Mouse (Mus musculus): Measurements from ENCODE around the gene Unc119b. TPM values are rescaled to one million over a fixed set of nuclear protein-coding genes. Genes with fewer than 3 reads are reported as not detected.

The Unc119b gene
- total RNA-seq (2014; fragmentation: Nextera tagmentation) (12.2 and 12.5 TPM in 2 replicates), total RNA-seq (2017) (14.3 and 16.0 TPM in 2 replicates), polyA plus RNA-seq (2012) (32.8 and 32.9 TPM in 2 replicates)

DNA sequence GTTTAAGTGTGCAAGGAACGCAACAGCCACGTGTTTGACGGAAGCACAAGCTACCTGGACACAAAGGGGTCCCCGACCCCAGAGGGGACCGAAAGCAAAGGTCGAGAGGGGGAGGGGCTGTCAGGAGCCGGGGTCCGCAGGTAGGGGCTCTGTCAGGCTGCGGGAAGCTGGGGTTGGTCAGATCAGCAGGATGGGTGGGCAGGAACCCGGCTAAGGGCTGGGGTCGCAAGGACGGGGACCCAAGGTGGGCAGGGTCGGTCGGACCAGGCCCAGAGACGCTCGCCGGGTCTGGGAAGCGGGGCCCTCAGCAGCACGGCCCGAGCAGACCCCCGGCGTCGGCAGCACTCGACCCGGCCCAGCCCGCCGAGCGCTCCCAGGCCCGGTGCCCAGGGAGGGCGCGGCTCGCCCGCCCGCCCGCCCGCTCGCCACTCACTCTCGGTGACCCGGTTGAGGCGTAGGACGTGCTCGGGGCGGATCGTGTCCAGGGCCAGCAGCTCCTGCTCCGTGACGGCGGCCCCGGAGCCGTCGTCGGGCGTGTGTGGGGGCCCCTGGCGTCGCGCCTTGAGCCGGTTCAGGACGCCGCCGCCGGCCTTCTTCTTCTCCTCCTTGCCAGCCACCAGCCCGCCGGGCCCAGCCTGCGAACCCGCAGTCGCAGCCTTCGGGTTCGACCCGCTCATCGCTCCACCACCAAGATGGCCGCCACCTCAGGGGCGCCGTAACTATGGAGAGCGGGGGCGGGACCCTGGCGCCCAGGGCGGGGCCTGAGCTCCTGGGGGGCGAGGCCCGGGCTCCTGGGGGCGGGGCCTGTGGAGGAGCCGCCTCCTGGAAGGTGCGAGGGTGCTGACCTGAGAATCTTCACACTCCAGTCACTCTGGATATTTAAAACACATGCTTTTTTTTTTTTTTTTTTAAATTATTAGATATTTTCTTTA lies at the start of gene Unc119b:
Gene Unc119b (minus strand): TSS at position 742 of the 932 bp plus-strand sequence.
- Histone ChIP-seq H3K27me3 (ENCODE audit: insufficient read depth, low read length) (peaks cover 19% of the 10 kb centered on the region), H3K4me3 (ENCODE audit: low read depth, low read length) (peak within 1 kb of the TSS; percentile 84), H3K9me3 (replicated peaks) (no peaks in the 10 kb centered on the region), H3K4me1 (ENCODE audit: insufficient read depth, low read depth, low read length) (peaks cover 22% of the 10 kb centered on the region), H3K36me3 (replicated peaks) (peaks cover 36% of the 10 kb centered on the region)
- TF ChIP-seq GATA2 (IDR thresholded peaks at IDR 0.05; ENCODE audit: borderline replicate concordance, low read depth, low read length) = no peak
- TF ChIP-seq GATA1 (IDR thresholded peaks at IDR 0.05; ENCODE audit: borderline replicate concordance, low read length) = no peak
- TF ChIP-seq POLR2AphosphoS5 (IDR thresholded peaks at IDR 0.05; ENCODE audit: insufficient replicate concordance, low read depth, low read length) = no peak
- no peak for TF ChIP-seq TAL1 (conservative IDR thresholded peaks at IDR 0.05; ENCODE audit: low read depth, low read length)
- TF ChIP-seq CTCF (IDR thresholded peaks at IDR 0.05; ENCODE audit: low read depth, low read length) = no peak
- ATAC-seq (ENCODE audit: extremely low read depth, insufficient number of reproducible peaks, low FRiP score, poor library complexity, severe bottlenecking) = peak; percentile 76
- DNase-seq (ENCODE audit: low spot score) = peak; percentile 90

DNA sequence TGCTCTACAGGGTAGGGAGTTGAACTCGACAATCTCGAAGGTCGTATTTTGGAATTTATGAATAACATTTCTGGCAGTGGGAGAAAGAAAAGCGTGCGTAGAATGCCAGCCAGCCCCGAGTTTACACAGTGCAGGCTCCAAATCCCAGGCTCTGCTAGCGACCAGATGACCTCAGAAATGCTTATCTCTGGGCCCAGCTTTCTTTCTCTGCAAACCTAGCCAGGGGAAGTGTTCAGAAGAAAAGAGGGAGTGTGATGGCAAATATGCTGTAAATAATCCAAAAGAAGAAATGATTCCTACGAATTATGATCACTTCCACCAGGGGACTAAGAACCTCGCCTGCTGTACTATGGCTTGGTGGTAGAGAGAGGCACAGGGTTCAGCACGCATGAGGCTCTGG lies 48.7 kb upstream of the Unc119b start:
- no peak for ATAC-seq (ENCODE audit: extremely low read depth, insufficient number of reproducible peaks, low FRiP score, poor library complexity, severe bottlenecking)
- peaks cover 53% of the 10 kb centered on the region for H3K27me3 ChIP-seq (ENCODE audit: insufficient read depth, low read length)
- no peaks in the 10 kb centered on the region for H3K36me3 ChIP-seq (replicated peaks)
- peaks cover 23% of the 10 kb centered on the region for H3K4me1 ChIP-seq (ENCODE audit: insufficient read depth, low read depth, low read length)
- TF ChIP-seq GATA1 (IDR thresholded peaks at IDR 0.05; ENCODE audit: borderline replicate concordance, low read length) = no peak
- no peak for TF ChIP-seq TAL1 (conservative IDR thresholded peaks at IDR 0.05; ENCODE audit: low read depth, low read length)
- TF ChIP-seq CTCF (IDR thresholded peaks at IDR 0.05; ENCODE audit: low read depth, low read length) = no peak
- no peak for TF ChIP-seq GATA2 (IDR thresholded peaks at IDR 0.05; ENCODE audit: borderline replicate concordance, low read depth, low read length)
- no peak for TF ChIP-seq POLR2AphosphoS5 (IDR thresholded peaks at IDR 0.05; ENCODE audit: insufficient replicate concordance, low read depth, low read length)
- no peak for DNase-seq (ENCODE audit: low spot score)
- H3K9me3 ChIP-seq (replicated peaks) = no peaks in the 10 kb centered on the region
- H3K4me3 ChIP-seq (ENCODE audit: low read depth, low read length) = no peak overlapping the region

GRCm38 (mm10) chr5:115182925-115183324 lies 48.1 kb upstream of the Unc119b start:
- Histone ChIP-seq H3K4me3 (ENCODE audit: low read depth, low read length) (no peak overlapping the region), H3K9me3 (replicated peaks) (no peaks in the 10 kb centered on the region), H3K27me3 (ENCODE audit: insufficient read depth, low read length) (peaks cover 58% of the 10 kb centered on the region), H3K4me1 (ENCODE audit: insufficient read depth, low read depth, low read length) (peaks cover 23% of the 10 kb centered on the region), H3K36me3 (replicated peaks) (no peaks in the 10 kb centered on the region)
- no peak for DNase-seq (ENCODE audit: low spot score)
- TF ChIP-seq CTCF (IDR thresholded peaks at IDR 0.05; ENCODE audit: low read depth, low read length) (no peak), GATA2 (IDR thresholded peaks at IDR 0.05; ENCODE audit: borderline replicate concordance, low read depth, low read length) (no peak), TAL1 (conservative IDR thresholded peaks at IDR 0.05; ENCODE audit: low read depth, low read length) (no peak), POLR2AphosphoS5 (IDR thresholded peaks at IDR 0.05; ENCODE audit: insufficient replicate concordance, low read depth, low read length) (no peak), GATA1 (IDR thresholded peaks at IDR 0.05; ENCODE audit: borderline replicate concordance, low read length) (no peak)
- no peak for ATAC-seq (ENCODE audit: extremely low read depth, insufficient number of reproducible peaks, low FRiP score, poor library complexity, severe bottlenecking)

GRCm38 (mm10) chr5:115181248-115181940 lies 46.6 kb upstream of the Unc119b start:
- ATAC-seq (ENCODE audit: extremely low read depth, insufficient number of reproducible peaks, low FRiP score, poor library complexity, severe bottlenecking) (no peak), DNase-seq (ENCODE audit: low spot score) (no peak)
- H3K27me3 ChIP-seq (ENCODE audit: insufficient read depth, low read length) = peaks cover 63% of the 10 kb centered on the region

GRCm38 (mm10) chr5:115179596-115179995 lies 44.8 kb upstream of the Unc119b start:
- Histone ChIP-seq H3K4me3 (ENCODE audit: low read depth, low read length) (no peak overlapping the region), H3K9me3 (replicated peaks) (no peaks in the 10 kb centered on the region), H3K27me3 (ENCODE audit: insufficient read depth, low read length) (peaks cover 66% of the 10 kb centered on the region), H3K4me1 (ENCODE audit: insufficient read depth, low read depth, low read length) (peaks cover 12% of the 10 kb centered on the region), H3K36me3 (replicated peaks) (no peaks in the 10 kb centered on the region)
- DNase-seq (ENCODE audit: low spot score) (no peak), ATAC-seq (ENCODE audit: extremely low read depth, insufficient number of reproducible peaks, low FRiP score, poor library complexity, severe bottlenecking) (no peak)
- TF ChIP-seq TAL1 (conservative IDR thresholded peaks at IDR 0.05; ENCODE audit: low read depth, low read length) (no peak), GATA2 (IDR thresholded peaks at IDR 0.05; ENCODE audit: borderline replicate concordance, low read depth, low read length) (no peak), CTCF (IDR thresholded peaks at IDR 0.05; ENCODE audit: low read depth, low read length) (no peak), POLR2AphosphoS5 (IDR thresholded peaks at IDR 0.05; ENCODE audit: insufficient replicate concordance, low read depth, low read length) (no peak), GATA1 (IDR thresholded peaks at IDR 0.05; ENCODE audit: borderline replicate concordance, low read length) (no peak)

More at GRCm38 (mm10) chr5:115181248-115181940, 46.6 kb upstream of the Unc119b start:
- Histone ChIP-seq H3K4me3 (ENCODE audit: low read depth, low read length) (no peak overlapping the region), H3K36me3 (replicated peaks) (no peaks in the 10 kb centered on the region), H3K9me3 (replicated peaks) (no peaks in the 10 kb centered on the region), H3K4me1 (ENCODE audit: insufficient read depth, low read depth, low read length) (peaks cover 12% of the 10 kb centered on the region)
- TF ChIP-seq CTCF (IDR thresholded peaks at IDR 0.05; ENCODE audit: low read depth, low read length) (no peak), TAL1 (conservative IDR thresholded peaks at IDR 0.05; ENCODE audit: low read depth, low read length) (no peak), GATA2 (IDR thresholded peaks at IDR 0.05; ENCODE audit: borderline replicate concordance, low read depth, low read length) (no peak), POLR2AphosphoS5 (IDR thresholded peaks at IDR 0.05; ENCODE audit: insufficient replicate concordance, low read depth, low read length) (no peak), GATA1 (IDR thresholded peaks at IDR 0.05; ENCODE audit: borderline replicate concordance, low read length) (no peak)

Data from G1E (cell line).